Mouse (Mus musculus): ENCODE data around the gene Ap5b1.

Ap5b1 gene

DNA sequence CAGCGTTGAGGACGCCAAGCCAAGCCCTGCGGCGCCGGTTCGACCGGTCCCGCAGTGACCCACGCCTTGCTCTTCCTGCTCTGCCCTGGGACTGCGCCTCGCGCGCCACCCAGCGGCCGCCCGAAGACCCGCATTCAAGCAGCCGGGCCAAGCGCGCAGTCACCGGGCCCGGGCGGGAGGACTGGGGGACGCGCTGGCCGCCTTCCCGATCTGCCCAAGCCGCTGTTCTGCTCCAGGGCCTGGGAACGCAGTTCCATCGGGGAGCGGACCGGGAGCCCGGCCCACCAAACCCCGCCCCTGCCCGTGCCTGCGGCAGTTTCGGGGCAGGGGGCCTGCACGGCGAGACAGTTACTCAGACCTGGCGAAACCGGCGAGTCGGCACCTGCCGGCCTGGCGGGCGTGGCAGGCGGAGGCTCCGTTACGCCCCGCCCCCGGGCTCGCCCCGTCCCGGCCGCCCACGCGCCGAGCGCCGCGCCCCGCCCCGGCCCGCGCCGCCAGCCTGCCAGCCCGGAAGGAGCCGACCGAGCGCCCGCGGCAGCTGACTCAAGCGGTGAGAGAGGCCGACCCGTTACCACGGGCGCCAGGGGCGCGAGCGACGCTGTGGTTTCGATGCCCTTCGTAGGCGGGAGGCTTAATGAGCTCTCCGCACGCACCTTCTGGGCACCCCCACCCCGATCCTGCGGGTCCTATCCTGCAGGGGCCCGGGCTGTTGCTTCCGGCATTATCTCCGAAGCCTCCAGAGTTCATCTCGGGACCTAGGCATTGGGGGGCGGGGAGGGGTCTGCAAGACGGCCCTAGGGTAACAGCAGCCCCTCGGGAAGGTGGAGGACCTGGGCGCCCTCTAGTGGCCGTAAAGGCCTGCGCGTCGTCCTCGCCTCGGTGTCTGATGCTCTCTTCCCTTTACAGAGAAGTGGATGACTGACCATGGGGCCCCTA is at the start of gene Ap5b1:
Ap5b1 (plus strand) TSS at position 492 of the 936 bp plus-strand sequence.
- DNase-seq = peak; percentile 95

DNA sequence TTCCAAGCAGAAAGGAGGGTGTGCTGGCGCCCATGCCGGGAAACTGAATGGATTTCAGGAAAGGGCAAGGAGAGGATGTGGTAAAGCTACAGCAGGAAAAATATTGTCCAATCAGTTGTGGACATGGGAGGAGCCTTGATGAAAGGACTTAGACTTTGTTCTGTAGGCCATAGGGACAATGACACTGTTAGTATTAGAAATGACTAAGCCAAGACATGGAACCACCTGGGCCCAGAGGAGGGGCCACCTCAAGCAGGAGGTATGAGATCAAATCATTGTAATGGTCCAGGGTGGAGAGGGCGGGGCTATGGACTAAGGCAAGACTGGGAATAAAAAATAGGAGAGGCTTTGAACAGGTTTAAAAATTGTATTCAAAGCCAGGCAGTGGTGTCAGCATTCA is 49.1 kb upstream of the Ap5b1 start:
- DNase-seq = no peak

DNA sequence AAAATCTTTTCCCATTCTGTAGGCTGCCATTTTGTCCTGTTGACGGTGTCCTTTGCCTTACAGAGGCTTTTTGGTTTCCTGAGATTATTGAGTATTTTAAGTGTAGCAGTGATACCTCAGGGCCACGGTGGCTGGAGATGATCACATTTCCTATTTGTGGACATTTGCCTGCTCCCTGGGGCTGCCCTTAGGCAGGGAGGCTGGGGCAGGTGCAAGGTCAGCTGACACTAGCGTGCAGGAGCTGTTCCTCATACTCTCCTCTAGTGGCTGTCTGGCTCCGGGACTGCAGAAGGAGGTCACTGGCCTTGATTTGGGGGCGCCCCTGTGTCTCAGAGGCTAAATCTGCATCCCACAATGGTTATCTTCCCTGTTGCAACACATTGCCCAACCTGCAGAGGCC is 42.6 kb upstream of the Ap5b1 start:
- DNase-seq = no peak

DNA sequence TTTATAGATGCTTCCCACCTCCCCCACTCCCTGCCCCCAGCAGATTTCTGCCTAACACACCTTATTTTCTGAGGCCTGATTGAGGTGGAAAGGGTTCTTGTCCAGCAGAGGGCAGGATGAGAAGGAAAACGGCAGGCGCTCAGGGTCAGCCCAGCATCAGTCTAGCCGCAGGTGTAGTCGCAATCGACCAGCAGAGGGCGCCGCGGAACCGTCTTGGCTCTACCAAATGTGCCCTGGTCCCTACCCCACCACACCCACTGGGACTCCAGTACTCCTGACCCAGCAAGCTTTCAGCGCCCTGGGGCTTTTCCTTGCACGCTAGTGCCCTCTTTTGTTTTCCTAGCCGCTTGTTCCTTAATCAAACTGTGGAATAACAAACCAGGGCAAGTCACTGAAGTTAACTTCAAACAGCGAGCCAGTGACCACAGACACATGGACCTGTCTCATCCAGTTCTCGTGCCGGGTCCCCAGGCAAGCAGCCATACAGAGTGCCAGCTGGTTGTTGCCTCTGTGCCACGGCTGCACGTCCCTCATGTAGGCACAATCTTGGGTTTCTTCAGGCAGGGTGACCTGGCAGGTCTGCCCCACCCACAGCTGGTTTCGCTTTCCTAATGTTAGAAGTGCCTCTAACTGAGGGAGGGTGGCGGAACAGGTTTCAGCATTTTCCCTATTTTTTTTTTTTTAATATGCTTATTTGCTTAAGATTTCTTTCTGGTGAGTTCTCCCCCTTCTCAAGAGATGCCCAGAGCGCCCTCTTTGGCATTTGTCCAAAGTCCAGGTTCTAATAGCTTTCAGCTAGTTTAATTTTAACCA is 38.3 kb upstream of the Ap5b1 start:
- peak; percentile 98 for DNase-seq

DNA sequence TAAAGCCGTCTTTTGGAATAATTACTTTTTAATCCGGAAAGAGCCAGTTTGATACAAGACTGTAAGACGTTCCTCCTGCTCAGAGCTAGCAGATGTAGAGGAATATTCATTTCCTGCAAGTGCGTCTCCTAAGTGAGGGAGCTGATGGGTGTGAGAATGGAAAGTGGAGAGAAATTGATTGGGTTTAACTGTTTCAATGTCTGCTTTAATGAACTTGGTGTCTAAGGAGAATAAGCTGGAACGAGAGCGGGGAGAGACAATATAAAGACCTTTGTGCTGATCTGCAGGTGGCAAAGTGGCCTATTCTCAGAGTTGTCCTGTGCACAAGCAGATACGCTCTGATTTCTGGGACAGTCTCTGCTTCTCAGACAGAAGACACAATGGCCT is 37.7 kb upstream of the Ap5b1 start:
- no peak for DNase-seq

DNA sequence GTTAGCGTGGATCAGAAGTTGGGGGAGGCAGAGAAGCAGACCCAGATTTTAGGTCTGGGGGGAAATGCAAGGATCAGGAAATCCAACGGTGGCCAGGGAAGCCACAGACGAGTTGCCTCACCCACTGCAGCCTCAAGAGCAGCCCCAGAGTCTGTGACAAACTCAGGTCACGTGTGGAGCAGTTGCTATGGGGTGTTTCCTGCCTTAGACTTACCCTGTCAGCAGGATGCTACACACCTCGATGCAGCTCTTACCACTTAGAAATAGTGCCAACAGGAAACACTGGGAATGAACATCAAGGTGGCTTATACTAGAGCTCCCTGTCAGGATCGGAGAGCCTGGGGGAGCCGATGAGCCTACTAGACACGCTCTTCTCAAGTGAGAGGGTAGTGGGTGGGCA is 35.3 kb upstream of the Ap5b1 start:
- no peak for DNase-seq

DNA sequence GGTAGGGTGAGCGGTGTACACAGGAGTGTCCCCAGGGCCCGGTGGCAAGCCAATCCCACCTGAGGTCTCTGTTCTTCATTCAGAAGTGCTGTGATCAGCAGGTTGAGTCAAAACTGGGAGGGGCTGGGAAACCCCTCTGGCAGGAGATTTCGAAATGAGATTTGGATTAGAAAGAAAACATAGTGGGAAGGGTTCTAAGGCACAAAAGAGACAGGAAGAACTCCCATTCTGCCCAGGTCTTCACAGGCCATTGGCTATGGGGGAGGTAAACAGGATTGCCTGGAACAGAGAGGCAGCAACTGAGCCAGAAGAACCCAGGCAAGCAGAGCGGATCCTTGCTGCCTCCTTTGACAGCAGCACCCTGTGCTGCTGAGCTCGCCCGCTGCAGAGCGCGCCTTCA is 29.0 kb upstream of the Ap5b1 start:
- DNase-seq = no peak

DNA sequence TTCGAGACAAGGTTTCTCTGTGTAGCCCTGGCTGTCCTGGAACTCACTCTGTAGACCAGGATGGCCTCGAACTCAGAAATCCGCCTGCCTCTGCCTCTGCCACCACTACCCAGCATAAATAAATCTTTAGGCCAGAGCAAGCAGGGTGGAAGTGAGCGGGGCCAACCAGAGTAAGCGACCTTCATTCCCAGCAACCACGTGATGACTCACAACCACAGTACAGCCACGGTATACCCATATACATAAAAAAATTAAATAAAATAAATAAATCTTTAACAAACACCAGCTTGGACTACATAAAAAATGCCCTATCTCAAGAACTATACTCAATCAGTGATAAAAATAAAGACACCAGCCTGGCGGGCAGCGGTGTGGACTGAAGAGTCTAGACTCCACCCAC is 24.5 kb upstream of the Ap5b1 start:
- DNase-seq = no peak

DNA sequence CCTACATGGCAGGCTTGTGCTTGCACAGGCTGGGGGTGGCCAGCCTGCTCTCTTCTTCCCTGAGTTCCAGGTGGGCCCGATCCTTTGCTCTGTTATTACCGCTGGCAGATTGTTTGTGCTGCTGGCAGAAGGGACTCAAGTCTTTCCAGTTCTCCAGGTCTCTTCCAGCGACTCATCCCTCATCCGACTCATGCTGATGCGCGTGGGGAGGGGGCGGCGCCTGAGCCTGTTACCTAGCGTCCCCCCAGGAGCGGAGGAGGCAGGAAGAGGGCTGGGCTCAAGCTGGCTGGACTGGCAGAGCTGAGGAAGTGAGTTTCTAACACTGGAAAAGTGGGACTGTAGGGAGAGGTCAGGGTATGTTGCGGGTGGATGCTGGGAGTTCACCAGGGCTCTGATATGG is 23.8 kb upstream of the Ap5b1 start:
- no peak for DNase-seq

DNA sequence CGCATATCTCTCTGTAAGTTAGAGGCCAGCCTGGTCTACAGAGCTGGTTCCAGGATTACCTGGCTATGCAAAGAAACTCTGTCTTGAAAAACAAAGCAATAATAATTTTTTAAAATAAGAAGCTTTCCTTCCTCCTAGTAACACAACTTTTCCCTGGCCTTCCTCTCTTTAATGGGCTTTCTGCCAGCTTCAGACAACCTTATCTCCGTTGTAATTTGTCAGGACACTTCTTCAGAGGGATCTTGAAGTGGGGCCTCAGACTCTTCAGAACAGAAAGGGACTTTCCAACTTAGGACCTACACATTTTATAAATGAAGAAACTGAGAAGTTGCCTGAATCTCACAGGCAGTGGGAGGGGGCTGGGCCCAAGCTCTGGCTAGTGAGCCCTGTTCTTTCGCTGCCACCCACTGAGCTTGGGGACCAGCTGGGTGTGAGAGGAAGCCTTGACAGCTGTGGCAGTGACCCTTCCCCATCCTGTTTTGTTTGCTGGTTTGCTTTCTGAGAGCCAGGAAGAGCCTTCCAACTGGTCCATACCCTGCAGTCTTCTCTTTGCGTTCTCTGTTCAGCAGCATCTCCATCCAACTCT is 20.3 kb upstream of the Ap5b1 start:
- DNase-seq = no peak

DNA sequence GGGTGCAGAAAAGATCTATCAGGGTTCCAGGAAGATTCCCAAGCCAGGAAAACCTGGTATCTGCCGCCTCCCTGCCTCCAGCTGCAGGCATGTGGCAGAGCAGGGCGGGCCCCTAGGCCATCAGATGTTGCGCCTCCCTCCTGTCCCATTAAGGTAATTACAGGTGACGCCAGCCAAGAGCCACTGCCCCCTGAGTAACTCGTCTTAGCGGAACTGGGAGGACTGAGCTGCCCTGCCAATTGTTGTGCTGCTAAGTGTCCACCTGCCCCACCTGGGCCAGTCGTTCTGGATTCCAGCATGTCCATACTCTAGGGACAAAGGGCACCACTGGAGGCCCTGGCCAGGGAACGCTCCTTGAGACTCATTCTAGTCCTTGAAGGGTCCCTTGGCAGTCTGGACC is 14.0 kb upstream of the Ap5b1 start:
- DNase-seq = no peak

DNA sequence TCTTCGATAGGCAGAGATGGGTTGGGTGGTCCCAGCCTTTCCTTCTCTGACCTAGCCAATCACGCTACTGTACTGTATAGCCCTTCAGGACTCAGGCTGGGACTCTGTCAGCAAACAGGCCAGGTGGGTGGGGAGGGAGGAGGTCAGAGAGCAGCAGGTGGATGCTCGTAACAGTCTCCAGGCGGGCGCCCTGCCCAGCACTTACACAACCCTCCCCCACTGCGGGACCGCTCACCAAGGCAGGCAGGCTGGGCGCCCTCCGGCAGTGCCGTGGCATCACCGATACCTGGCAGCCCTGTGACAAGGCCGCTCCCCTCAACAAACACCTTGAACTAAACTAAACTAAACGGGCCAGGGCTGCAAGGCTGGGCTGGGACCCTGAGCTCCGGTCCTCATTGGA is 13.6 kb upstream of the Ap5b1 start:
- no peak for DNase-seq

DNA sequence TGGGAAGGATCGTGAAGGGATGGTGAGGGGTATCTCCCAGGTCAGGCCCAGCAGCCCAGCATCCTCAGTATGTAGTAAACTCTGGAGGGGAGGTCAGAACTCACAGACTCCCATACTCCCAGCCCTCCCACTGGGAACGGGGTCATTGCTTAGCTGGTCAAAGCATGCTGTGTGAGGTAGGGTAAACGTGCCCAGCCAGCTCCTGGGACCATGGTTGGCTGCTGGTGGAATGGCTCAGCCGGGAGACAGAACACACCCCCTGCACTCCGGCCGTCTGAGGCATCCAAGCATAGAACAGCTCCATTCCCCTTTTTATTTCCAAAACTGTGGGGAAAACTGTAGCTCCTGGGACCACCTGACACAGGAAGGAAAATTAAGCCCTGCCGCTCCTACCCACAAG is 9.7 kb upstream of the Ap5b1 start:
- DNase-seq = no peak

DNA sequence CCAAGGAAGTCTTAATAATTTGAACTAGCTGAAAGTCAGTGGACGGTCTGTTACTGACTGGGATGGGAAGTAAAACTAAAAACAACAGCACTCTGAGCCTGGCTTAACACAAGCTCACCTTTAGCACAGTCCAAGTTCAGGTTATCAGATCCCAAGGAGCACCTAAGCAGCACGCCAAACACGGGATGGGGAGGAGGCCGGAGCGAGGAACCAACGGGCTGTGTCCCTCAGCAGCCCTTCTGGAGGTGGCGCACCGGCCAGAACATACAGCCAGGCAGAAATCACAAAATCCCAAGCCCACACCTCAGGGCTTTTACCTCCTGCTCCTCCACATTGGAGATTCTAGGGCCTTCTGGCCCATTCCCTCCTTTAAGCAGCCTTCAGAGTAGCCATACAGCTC is 9.1 kb upstream of the Ap5b1 start:
- no peak for DNase-seq

DNA sequence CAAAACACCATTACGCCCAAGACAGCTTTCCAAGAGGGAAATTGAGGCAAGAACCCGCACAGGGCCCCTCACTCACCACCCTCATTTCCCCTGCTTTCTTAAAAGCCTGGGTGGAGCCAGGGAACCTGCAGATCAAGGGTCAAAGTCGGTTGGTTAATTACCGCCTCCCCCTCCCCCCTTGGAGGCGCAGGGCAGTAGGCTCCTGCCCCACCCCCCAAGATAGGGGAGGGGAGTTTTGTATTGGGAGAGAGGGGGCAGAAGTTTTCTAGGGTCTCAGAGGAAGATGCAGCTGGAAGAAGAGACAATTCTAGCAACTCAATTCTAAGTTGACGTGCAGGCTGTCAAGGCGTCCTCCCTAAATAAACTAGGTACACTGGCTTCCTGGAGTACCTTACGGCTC is 8.6 kb upstream of the Ap5b1 start:
- no peak for DNase-seq

DNA sequence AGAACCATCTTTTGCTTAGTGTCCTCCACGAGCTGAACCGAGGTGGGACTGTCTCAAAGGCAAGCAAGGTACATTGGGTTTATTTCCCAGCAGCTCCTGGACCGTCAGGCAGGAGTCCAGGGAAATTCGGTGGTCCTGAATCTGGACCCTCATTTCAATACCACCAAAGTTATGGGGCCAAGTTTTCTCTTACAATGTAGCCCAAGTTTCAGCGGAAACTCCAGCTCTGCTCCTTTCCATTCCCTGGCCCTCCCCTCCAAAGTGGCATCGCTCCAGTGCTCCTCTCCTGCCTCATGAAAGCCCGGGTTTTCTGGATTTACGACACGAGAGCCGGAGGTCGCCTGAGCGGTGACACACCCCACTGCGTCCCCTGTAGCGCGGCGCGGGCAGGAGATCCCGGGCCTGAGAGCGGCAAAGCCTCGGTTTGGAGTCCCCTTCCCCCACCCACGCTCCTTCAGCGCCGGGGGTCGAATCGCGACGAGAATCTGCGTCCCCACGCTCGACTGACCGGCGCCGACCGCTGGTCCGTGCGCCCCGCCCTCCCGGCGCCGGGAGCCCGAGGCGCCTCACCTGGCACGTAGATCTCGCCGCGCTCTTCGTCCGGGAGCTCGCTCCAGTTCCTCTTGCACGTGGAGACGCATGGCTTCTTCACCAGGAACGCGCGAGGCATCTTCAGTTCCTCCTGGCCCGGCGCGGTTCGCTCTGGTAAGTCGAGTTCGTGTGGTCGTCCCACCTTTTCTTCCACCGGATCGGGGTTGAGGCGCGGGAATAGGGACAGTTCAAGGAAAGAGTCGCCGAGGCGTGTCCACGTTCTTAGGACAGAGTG is 8.0 kb upstream of the Ap5b1 start:
- DNase-seq = peak; percentile 30

DNA sequence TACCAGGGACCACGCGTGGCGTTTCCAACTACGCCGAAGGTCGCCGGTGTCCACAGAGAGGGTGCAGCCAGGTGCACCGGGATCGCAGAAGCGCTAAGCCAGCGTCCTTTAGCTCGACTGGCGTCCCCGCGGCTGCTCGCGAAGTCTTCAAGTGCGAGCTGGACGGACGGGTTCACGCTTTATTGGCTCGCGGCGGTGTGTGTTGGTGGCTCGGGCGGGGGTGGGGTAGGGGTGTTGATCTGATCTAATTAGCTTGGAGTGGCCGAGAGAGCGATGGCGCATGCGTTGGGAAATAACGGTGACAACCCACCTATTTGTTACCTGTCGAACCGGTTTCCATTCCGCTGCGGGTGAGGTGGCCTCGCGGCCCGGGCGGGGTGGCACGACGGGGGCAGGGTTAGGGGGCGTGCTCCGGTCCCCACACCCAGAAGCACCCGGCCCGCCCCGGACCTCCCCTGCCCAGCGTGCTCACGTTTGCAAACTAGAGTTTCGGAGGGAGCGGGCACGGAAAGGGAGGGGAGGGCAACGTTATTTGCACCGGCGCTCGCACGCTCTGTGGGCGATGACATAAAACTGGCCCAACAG is 7.3 kb upstream of the Ap5b1 start, which contains the start of gene Ovol1:
Ovol1 (minus strand) TSS at position 190 of the 585 bp plus-strand sequence.
- DNase-seq = peak; percentile 32

DNA sequence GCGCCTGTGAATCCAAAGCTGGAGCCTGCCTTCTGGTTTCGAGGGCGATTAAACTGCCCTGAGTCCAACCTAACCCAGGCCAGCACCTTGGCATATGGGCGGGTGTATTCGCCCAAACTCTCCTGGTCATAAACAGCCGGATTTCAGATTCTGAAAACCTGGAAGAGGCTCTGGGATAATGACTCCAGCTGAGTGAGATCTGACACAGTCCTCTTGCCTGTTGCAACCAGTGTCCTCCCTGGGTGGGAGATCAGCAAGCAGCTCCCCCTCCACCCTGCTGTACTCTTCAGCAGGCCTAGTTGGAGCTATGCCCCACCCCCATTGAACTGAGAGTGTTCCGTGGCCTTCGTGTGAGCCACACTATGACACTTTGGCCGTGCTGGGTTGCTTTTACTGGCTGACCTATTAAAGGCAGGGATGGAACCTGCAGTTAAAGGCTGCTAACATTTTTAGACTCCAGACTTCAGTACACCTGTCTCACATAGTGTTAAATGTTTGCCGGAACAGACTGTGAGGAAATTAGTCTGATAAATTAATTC is 6.5 kb upstream of the Ap5b1 start:
- DNase-seq = no peak

DNA sequence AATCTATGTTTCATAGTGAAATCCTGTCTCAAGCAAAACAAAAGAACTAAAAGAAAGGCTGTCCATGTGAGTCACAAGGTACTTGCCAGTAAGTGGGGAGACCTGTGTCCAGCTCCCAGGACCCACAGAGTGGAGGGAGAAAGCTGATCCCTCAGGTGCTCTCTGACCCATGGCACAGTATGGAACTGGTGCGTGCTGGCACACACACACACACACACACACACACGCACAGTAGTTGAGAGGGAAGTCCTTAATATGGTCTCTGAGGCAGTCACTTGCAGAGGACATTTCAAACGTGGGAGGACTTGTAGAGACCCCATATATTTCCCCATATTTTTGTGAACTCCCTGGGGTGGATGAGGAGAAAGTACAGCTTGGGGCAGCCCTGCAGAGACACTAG is 5.9 kb upstream of the Ap5b1 start:
- DNase-seq = no peak

DNA sequence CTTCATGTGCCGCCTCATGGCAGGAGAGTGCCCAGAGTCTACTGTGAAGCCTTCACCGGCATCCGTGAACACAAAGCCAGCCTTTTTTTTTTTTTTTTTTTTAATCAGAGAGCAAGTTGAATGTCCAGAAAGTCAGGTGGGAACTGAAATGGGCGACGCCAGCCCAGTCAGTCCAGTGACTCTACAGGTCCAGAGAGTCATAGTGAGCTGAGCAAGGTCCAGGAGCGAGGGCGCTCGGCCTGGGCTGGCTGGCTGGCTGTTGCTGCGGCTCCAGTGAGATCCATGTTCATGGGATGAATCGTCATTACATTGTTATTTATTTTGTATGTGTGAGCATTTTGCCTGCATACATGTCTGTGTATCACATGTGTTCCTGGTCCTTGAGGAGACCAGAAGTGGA is 5.0 kb upstream of the Ap5b1 start:
- DNase-seq = no peak

DNA sequence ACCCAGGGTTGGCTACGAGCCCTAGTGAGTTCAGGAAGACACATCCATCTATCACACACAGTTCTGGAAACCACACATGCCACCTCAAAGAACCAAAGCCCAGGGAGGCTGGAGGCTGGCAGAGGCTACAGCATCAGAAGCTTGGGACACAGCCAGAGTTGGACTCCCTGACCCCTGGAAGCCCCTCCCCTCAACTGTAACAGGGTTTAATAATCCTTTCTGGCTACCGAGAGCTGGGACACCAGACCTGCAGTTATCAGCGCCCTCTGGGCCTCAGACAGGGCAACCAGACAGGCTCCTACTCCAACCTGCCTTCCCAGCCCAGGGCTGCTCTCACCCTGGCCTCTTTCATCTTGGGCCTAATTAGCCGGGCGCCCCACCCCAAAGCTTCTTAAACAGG is 1.5 kb upstream of the Ap5b1 start:
- peak; percentile 28 for DNase-seq

DNA sequence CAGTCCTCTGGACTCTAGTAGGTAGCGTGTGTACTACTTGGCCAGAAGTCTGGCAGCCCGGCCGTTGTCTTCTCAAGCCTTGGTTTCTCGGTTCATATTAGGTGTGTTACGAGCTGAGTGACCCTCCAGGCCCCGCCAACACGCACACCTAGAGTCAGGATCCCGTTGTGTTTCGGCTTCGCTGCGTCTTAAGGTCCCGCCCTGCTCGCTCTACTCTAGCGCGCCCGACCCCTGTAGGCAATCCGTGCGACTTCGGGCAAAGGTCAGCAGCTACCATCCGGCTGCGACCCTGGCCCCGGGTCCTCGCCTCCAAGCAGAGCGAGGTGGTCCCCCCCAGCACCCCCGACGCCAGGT is 668 bp upstream of the Ap5b1 start:
- DNase-seq = no peak
